Mouse (Mus musculus): ENCODE data around the gene Dpm3.

DNA sequence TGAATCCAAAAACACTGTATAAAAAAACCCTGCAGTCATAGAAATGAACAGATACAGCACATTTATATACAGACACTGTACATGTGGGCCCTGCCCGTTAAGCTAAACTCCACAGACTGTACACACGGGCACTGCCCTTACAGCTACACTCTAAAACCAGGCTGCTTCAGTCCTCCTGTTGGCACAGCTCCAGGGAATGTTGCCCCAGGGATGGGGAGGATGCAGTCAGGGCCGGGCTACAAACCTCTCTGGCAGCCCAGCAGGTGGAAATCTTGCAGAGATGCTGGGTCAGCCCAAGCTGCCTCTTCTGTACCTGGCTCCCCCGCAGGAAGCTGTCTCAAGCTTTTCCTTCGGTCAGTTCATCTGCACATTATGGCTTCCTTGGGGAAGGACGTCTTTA is 12.6 kb downstream of the Dpm3 start:
- no peak for TF ChIP-seq CTCF (IDR thresholded peaks at IDR 0.05; ENCODE audit: extremely low read depth, insufficient read depth, insufficient read length, insufficient replicate concordance)
- TF ChIP-seq POLR2A (IDR thresholded peaks at IDR 0.05; ENCODE audit: low read depth, low read length): no peak; the same call in 1 of the 2 replicates

All from spleen, adult 2 months (tissue).